Mouse (Mus musculus): ENCODE data around the gene Has1.
"Not testable (repeated sequence)": the region's sequence is repeated elsewhere in the genome, so short reads cannot be mapped to it uniquely, and the experiment has no call there.

The Has1 gene

GRCm38 (mm10) chr17:17844606-17845005 is 10.4 kb downstream of the Has1 start:
- not testable (repeated sequence) for DNase-seq (ENCODE audit: low read depth, low spot score)

- DNase-seq (ENCODE audit: low read depth, low spot score) = no peak
These were observed 11.3 kb downstream of the Has1 start for GRCm38 (mm10) chr17:17843534-17844261.

- no peak for DNase-seq (ENCODE audit: low read depth, low spot score)
These were observed 14.2 kb downstream of the Has1 start for GRCm38 (mm10) chr17:17840796-17841195.

- DNase-seq (ENCODE audit: low read depth, low spot score) = no peak
These were observed 15.7 kb downstream of the Has1 start for GRCm38 (mm10) chr17:17839276-17839675.

- DNase-seq (ENCODE audit: low read depth, low spot score) = peak; percentile 96
These were observed 16.9 kb downstream of the Has1 start for GRCm38 (mm10) chr17:17837919-17838701.

GRCm38 (mm10) chr17:17837426-17837825 is 17.6 kb downstream of the Has1 start:
- DNase-seq (ENCODE audit: low read depth, low spot score) = no peak

GRCm38 (mm10) chr17:17836101-17836500 is 18.9 kb downstream of the Has1 start:
- no peak for DNase-seq (ENCODE audit: low read depth, low spot score)

- DNase-seq (ENCODE audit: low read depth, low spot score) = no peak
These were observed 20.1 kb downstream of the Has1 start for GRCm38 (mm10) chr17:17834896-17835295.

GRCm38 (mm10) chr17:17830731-17831130 is 24.3 kb downstream of the Has1 start:
- no peak for DNase-seq (ENCODE audit: low read depth, low spot score)

- DNase-seq (ENCODE audit: low read depth, low spot score) = no peak
These were observed 25.0 kb downstream of the Has1 start for GRCm38 (mm10) chr17:17829816-17830535.

- no peak for DNase-seq (ENCODE audit: low read depth, low spot score)
These were observed 25.8 kb downstream of the Has1 start for GRCm38 (mm10) chr17:17829052-17829785.

- DNase-seq (ENCODE audit: low read depth, low spot score) = no peak
These were observed 26.6 kb downstream of the Has1 start for GRCm38 (mm10) chr17:17828191-17828981.

GRCm38 (mm10) chr17:17827658-17828190 is 27.3 kb downstream of the Has1 start:
- no peak for DNase-seq (ENCODE audit: low read depth, low spot score)

GRCm38 (mm10) chr17:17826751-17827657 is 28.0 kb downstream of the Has1 start, which contains the start of gene Spaca6:
TSS of gene Spaca6 (plus strand) at chr17:17827158.
- DNase-seq (ENCODE audit: low read depth, low spot score) = no peak

- DNase-seq (ENCODE audit: low read depth, low spot score) = no peak
These were observed 28.9 kb downstream of the Has1 start for GRCm38 (mm10) chr17:17825921-17826591.

GRCm38 (mm10) chr17:17823612-17824336 is 31.2 kb downstream of the Has1 start:
- no peak for DNase-seq (ENCODE audit: low read depth, low spot score)

- no peak for DNase-seq (ENCODE audit: low read depth, low spot score)
These were observed 59.5 kb downstream of the Has1 start for GRCm38 (mm10) chr17:17795527-17795926.
